Mouse (Mus musculus) ES-Bruce4 (cell line): Measurements from ENCODE around the gene Hist1h4c.

ENCODE experiments used
- CTCF ChIP-seq: IDR thresholded peaks from one replicate; pipeline ENCODE4 v1.8.1; 2011; ENCODE audit warnings: low read depth, low read length
- EP300 ChIP-seq: IDR thresholded peaks from 2 replicates; pipeline ENCODE4 v1.6.1; 2011; ENCODE audit warnings: low read depth, low read length; ENCODE audit not compliant: insufficient read depth

- TF ChIP-seq EP300, result no peak
- no peak for TF ChIP-seq CTCF
Observed at GRCm38 (mm10) chr13:23685966-23686365, 12.3 kb downstream of the Hist1h4c start.
